Mouse (Mus musculus): Measurements from ENCODE around the gene C130074G19Rik.

The C130074G19Rik gene

GRCm38 (mm10) chr1:184873910-184874309 lies 9.1 kb downstream of the C130074G19Rik start:
- no peak for DNase-seq (ENCODE audit: low spot score in 2 of 2)

- no peak for DNase-seq (ENCODE audit: low spot score in 2 of 2)
These were observed 10.8 kb downstream of the C130074G19Rik start for GRCm38 (mm10) chr1:184872069-184872819.

GRCm38 (mm10) chr1:184871506-184871905 lies 11.5 kb downstream of the C130074G19Rik start:
- no peak for DNase-seq (ENCODE audit: low spot score in 2 of 2)

- DNase-seq (ENCODE audit: low spot score in 2 of 2) = no peak
These were observed 12.2 kb downstream of the C130074G19Rik start for GRCm38 (mm10) chr1:184870646-184871385.

- DNase-seq (ENCODE audit: low spot score in 2 of 2) = no peak
These were observed 13.0 kb downstream of the C130074G19Rik start for GRCm38 (mm10) chr1:184869939-184870565.

GRCm38 (mm10) chr1:184867640-184868120 lies 15.3 kb downstream of the C130074G19Rik start:
- DNase-seq (ENCODE audit: low spot score in 2 of 2) = no peak

GRCm38 (mm10) chr1:184864381-184864801 lies 18.6 kb downstream of the C130074G19Rik start:
- no peak for DNase-seq (ENCODE audit: low spot score in 2 of 2)

- DNase-seq (ENCODE audit: low spot score in 2 of 2) = no peak
These were observed 20.4 kb downstream of the C130074G19Rik start for GRCm38 (mm10) chr1:184862636-184863035.

DNA sequence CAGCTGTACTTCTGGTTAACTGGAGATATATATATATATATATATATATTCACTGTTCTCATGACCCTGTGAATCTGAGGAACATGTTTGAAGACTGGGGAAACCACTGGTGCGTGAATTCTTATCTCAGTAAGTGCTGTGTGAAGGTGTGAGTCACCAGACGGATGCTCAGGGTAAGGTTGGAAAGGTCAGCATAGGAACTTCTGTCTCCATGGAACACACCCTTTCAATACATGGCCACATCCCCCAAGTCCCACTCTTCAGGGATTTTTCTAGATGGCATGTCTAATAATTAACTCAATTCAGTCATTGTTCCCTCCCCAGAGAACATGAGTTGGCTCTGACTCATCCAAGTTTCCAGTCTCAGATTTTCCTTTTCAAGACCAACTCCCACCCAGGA lies 21.5 kb downstream of the C130074G19Rik start:
- DNase-seq (ENCODE audit: low spot score in 2 of 2) = no peak

GRCm38 (mm10) chr1:184860276-184860675 lies 22.7 kb downstream of the C130074G19Rik start:
- DNase-seq (ENCODE audit: low spot score in 2 of 2) = no peak

GRCm38 (mm10) chr1:184858253-184858652 lies 24.8 kb downstream of the C130074G19Rik start:
- no peak for DNase-seq (ENCODE audit: low spot score in 2 of 2)

DNA sequence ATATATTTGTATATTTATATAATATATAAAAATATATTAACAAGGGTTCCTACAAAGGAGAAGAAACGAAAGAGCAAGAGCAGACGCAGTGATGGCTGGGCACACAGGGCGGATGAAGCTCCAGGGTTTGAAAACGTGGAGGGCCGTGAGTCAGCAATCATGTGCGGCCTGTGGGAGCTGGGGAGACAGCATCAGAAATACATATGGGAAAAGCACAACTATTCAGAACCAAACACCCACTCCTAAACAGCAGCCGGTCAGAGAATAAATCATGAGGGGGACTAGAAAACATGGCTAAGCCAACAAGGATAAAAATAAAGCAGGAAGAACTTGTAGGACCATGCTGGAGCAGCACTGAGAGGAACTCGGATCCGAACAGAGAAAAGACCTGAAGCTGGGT lies 25.8 kb downstream of the C130074G19Rik start:
- no peak for DNase-seq (ENCODE audit: low spot score in 2 of 2)

- DNase-seq (ENCODE audit: low spot score in 2 of 2) = no peak
These were observed 29.1 kb downstream of the C130074G19Rik start for GRCm38 (mm10) chr1:184853922-184854321.

GRCm38 (mm10) chr1:184853339-184853738 lies 29.7 kb downstream of the C130074G19Rik start:
- DNase-seq (ENCODE audit: low spot score in 2 of 2) = peak; percentile 49 to 76

DNA sequence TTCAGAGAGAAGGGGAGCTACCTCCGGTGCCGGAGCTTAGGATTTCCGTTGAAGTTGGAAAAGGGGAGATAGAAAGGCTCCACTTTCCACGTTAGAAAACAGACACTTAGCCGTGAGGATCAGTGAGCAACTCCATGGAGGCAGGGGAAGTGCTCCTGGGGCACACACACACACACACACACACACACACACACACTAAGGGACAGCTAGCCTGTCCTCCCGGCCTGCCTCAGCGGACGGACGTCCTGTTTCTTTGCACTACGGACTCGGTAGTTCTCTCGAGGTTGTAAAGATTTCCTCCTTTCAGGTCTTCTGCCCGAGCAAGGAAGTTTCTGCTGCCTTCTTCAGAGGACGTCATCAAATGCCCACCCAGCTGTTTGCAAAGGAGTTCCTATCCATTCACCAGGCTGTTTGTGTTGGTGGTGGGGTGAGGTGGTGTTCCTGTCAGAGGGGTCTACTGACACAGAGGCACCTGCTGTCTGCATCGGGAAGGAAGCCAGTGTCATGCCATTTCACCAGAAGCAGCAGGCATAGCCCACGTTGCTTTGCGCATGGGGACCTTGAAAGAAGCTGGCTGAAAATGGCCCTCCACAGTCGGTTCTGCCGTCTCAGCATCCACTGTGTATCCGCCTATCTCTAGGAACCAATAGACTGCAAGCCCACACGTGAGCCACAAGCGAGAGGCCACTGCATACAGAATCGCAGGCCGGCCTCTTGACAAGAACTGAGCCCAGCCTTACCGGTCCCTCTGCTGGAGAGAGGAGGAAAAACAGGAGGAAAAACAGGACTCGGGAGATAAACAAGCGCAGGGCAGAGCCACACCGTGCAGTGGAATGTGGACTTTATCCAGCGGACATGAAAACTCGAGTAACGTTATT lies 31.0 kb downstream of the C130074G19Rik start:
- DNase-seq (ENCODE audit: low spot score in 2 of 2) = peak; percentile 74 to 77

DNA sequence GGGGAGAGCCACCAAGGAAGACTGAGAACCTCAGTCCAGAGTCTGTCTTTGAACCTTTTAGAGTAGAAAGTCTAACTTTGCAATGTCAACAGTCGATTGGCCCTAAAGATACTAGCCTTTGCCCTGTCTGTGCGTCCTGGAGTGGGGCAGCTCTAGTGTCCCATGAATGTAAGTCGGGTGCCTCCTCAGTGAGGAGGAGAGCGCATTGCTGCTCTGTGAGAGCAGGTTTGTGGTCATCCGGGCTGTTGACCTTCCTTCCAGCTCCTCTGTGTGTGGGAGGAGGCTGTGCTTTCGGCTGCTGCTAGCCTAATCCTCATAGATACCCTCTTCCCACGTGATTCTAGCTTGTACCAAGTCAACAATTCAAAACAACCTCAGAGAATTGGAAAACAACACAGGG lies 31.9 kb downstream of the C130074G19Rik start:
- DNase-seq (ENCODE audit: low spot score in 2 of 2) = no peak

GRCm38 (mm10) chr1:184846973-184847372 lies 36.0 kb downstream of the C130074G19Rik start:
- DNase-seq (ENCODE audit: low spot score in 2 of 2) = no peak

DNA sequence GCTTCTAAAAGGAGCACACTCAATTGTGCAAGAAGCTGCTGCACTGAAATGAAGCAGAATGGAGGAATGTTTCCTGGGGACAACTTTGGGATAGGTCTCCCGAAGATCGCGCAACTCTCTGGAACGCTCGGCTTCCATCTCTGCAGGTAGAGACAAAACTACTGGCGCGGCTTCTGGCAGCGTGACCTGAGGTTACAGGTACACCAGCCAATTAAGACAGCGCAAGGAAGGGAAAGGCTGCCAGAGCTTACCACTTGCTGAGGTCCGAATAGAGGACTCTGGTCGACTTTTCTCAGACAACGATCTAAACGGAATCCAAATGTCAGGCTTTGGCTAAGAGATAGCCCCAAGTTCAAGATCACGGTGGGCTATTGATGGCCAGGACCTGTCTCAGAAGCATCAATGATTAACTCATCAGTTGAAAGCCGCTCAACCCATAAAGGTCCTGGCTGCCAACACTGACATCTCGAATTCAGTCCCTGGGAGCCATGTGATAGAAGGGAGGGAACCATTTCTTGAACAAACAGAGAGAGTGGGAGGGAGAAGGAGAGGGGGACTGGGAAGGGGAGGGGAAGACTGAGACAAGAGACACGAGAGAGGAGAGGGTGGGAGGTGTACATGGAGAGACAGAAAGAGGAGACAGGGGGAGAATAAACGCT lies 36.8 kb downstream of the C130074G19Rik start, which contains the start of gene Marc2:
Marc2 (minus strand) TSS at position 360 of the 659 bp plus-strand sequence.
- no peak for DNase-seq (ENCODE audit: low spot score in 2 of 2)

GRCm38 (mm10) chr1:184845111-184846071 lies 37.6 kb downstream of the C130074G19Rik start:
- peak; percentile 85 to 90 for DNase-seq (ENCODE audit: low spot score in 2 of 2)
